Mouse (Mus musculus): Measurements from ENCODE around the gene Uvrag. TPM values are rescaled to one million over a fixed set of nuclear protein-coding genes. Genes with fewer than 3 reads are reported as not detected.
A peak's percentile ranks its signal among the peaks of the same experiment; 100 is the strongest.

The Uvrag gene
- polyA plus RNA-seq, 1 experiment from 2014 or later = 14.8 TPM

DNA sequence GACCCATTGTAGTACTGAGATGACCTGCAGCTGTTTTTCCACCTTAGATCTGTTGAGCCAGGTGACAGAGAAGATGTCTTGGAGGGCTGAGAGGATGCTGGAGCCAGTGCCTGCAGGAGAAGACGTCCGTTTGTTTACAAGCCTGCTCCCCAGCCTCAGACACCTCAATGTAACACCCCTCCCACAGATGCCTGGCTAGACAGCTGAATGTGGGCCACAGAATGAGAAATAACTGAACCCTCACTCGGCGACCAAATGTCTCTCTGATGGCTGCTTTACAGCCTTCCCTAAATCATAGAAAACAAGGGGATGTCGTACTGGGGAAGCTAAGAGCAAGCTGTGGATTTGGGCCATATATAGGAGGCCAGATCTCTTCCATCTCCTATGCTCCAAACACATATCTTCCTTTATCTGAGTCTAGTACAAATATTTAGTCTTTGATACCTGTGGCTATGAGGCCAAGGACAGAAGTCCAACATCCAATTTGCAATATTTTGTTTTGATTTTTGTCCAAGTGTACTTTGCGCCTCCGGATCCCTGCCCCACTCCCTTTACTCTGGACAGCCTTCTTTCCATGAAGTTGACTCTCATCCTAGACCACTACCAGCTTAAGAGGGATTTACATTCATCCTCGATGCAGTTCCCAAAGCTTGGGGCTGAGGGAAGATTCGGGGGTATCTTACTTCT, 28.9 kb upstream of the Uvrag start:
- Histone ChIP-seq H3K4me3 (replicated peaks; ENCODE audit: low read length) (no peak overlapping the region), H3K27ac (ENCODE audit: low read length) (no peak overlapping the region), H3K36me3 (ENCODE audit: control insufficient read depth, insufficient read depth, low read length) (no peaks in the 10 kb centered on the region), H3K9me3 (replicated peaks; ENCODE audit: control insufficient read depth, low read length) (no peaks in the 10 kb centered on the region), H3K4me1 (ENCODE audit: control insufficient read depth, insufficient read depth, low read length) (peaks cover 13% of the 10 kb centered on the region; the same call in 1 of the 2 replicates), H3K9ac (ENCODE audit: low read length) (no peak overlapping the region), H3K4me2 (ENCODE audit: low read depth, low read length) (no peak overlapping the region), H3K27me3 (ENCODE audit: control insufficient read depth, insufficient read depth, low read length) (no peaks in the 10 kb centered on the region)
- ATAC-seq (ENCODE audit: insufficient read depth, low FRiP score) = no peak
- WGBS = 74% methylated on average over 9 of the region's 9 CpGs

DNA sequence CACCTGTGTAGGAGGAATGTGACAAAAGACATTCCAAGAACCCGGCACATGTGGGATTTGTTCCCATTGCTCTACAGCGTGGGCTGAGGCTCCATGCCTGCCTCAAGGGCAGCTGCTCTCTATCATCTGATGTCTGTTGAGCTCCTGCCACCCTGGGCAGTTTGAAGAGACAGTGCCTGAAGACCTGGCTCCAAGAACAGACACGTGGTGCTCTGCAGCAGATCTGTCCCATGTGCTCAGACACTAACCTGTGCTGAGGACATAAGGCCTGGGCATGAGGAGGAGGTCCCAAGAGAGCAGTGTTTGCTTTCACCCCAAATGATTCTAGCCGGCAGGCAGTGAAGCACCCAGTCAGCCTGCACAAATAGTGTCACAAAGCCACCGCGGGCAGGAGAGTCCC, 27.8 kb upstream of the Uvrag start:
- H3K36me3 ChIP-seq (ENCODE audit: control insufficient read depth, insufficient read depth, low read length) = no peaks in the 10 kb centered on the region
- no peaks in the 10 kb centered on the region for H3K27me3 ChIP-seq (ENCODE audit: control insufficient read depth, insufficient read depth, low read length)
- H3K9ac ChIP-seq (ENCODE audit: low read length) = no peak overlapping the region
- H3K27ac ChIP-seq (ENCODE audit: low read length) = peak overlapping the region; percentile 68; the same call in 1 of the 2 replicates
- 71% methylated on average over 6 of the region's 6 CpGs for WGBS
- no peak for ATAC-seq (ENCODE audit: insufficient read depth, low FRiP score)
- H3K9me3 ChIP-seq (replicated peaks; ENCODE audit: control insufficient read depth, low read length) = no peaks in the 10 kb centered on the region
- no peak overlapping the region for H3K4me2 ChIP-seq (ENCODE audit: low read depth, low read length)
- peaks cover 19% of the 10 kb centered on the region for H3K4me1 ChIP-seq (ENCODE audit: control insufficient read depth, insufficient read depth, low read length)
- H3K4me3 ChIP-seq (replicated peaks; ENCODE audit: low read length) = no peak overlapping the region

DNA sequence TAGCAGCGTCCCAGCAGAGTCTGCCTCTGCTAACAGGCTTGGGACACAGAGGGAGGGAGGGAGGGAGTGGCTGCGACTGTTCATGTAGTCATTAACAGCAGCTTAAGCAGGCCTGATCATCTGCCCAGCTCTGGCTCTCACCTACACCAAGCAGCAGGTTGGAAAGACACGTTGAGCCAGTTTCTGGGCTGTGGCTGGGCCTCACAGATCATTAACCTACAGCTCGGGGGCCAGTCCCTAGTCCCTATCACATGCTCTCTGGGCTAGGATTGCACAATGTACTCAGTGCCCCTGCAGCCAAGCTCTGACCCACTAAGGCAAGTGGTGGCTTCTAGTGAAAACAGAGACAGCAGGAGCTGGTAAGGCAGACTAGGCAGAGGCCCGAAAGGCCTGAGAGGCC, 27.0 kb upstream of the Uvrag start:
- Histone ChIP-seq H3K27ac (ENCODE audit: low read length) (peak overlapping the region; percentile 68), H3K4me3 (replicated peaks; ENCODE audit: low read length) (no peak overlapping the region), H3K4me1 (ENCODE audit: control insufficient read depth, insufficient read depth, low read length) (peaks cover 20% of the 10 kb centered on the region), H3K9me3 (replicated peaks; ENCODE audit: control insufficient read depth, low read length) (no peaks in the 10 kb centered on the region), H3K27me3 (ENCODE audit: control insufficient read depth, insufficient read depth, low read length) (no peaks in the 10 kb centered on the region), H3K36me3 (ENCODE audit: control insufficient read depth, insufficient read depth, low read length) (no peaks in the 10 kb centered on the region), H3K4me2 (ENCODE audit: low read depth, low read length) (no peak overlapping the region), H3K9ac (ENCODE audit: low read length) (no peak overlapping the region)
- 35% methylated on average over 5 of the region's 5 CpGs for WGBS
- ATAC-seq (ENCODE audit: insufficient read depth, low FRiP score) = peak; percentile 90

DNA sequence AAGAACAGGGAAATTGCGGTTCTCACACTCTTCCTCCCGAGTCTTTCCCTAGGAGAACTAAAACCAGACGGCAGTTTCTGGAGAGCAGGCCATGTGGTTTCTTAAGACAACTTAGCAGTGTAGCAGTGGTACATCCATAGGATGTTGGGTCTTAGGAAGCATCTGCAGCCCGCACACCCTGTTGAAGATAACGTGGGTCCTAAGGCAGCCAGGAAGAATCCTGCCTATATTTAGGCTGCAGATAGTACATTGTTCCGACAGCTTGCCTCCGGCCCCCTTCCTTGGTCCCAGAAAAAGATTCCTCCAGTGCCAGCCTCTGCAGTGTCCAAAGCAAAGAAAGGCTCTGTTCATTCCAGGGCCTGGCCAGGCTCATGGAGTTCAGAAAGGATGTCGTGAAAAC, 25.2 kb upstream of the Uvrag start:
- WGBS = 78% methylated on average over 8 of the region's 8 CpGs
- Histone ChIP-seq H3K27ac (ENCODE audit: low read length) (no peak overlapping the region; the same call in 1 of the 2 replicates), H3K4me3 (replicated peaks; ENCODE audit: low read length) (no peak overlapping the region), H3K9ac (ENCODE audit: low read length) (no peak overlapping the region), H3K4me2 (ENCODE audit: low read depth, low read length) (no peak overlapping the region), H3K36me3 (ENCODE audit: control insufficient read depth, insufficient read depth, low read length) (no peaks in the 10 kb centered on the region), H3K4me1 (ENCODE audit: control insufficient read depth, insufficient read depth, low read length) (peaks cover 29% of the 10 kb centered on the region), H3K9me3 (replicated peaks; ENCODE audit: control insufficient read depth, low read length) (no peaks in the 10 kb centered on the region), H3K27me3 (ENCODE audit: control insufficient read depth, insufficient read depth, low read length) (no peaks in the 10 kb centered on the region)
- no peak for ATAC-seq (ENCODE audit: insufficient read depth, low FRiP score)

DNA sequence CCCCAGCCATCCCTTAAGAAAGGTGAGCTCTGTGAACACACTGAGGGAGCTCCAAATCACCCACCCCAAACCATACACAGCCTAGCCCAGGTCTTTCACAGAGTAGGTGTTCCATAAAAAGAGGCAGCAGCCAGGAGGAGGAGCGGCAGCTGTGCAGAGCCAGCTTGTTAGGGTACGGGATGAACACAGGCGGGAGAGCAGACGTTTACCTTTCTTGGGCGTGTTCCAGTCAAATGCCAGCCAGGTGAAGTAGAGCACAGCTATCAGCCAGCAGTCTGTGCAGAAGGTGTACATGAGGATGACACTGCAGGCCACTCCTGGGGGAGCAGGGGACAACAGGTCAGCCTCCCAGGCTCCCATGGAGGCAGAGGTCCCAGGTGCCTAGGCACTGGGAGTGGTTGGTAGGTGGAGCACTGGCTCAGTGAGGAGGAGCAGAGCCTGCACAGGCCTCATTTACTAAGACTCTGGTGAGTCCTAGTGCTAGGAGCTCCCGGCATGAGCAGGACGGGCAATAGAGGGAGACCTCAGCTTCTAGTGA, 24.0 kb upstream of the Uvrag start:
- no peaks in the 10 kb centered on the region for H3K36me3 ChIP-seq (ENCODE audit: control insufficient read depth, insufficient read depth, low read length)
- H3K9ac ChIP-seq (ENCODE audit: low read length) = peak overlapping the region; percentile 18; the same call in 1 of the 2 replicates
- no peak overlapping the region for H3K4me3 ChIP-seq (replicated peaks; ENCODE audit: low read length)
- H3K9me3 ChIP-seq (replicated peaks; ENCODE audit: control insufficient read depth, low read length) = no peaks in the 10 kb centered on the region
- WGBS = 51% methylated on average over 7 of the region's 7 CpGs
- ATAC-seq (ENCODE audit: insufficient read depth, low FRiP score) = 0 out of 2 replicates have a peak, but pooled peaks have one; percentile 32
- no peak overlapping the region for H3K4me2 ChIP-seq (ENCODE audit: low read depth, low read length)
- H3K4me1 ChIP-seq (ENCODE audit: control insufficient read depth, insufficient read depth, low read length) = peaks cover 31% of the 10 kb centered on the region
- peak overlapping the region; percentile 88 for H3K27ac ChIP-seq (ENCODE audit: low read length)
- no peaks in the 10 kb centered on the region for H3K27me3 ChIP-seq (ENCODE audit: control insufficient read depth, insufficient read depth, low read length)

DNA sequence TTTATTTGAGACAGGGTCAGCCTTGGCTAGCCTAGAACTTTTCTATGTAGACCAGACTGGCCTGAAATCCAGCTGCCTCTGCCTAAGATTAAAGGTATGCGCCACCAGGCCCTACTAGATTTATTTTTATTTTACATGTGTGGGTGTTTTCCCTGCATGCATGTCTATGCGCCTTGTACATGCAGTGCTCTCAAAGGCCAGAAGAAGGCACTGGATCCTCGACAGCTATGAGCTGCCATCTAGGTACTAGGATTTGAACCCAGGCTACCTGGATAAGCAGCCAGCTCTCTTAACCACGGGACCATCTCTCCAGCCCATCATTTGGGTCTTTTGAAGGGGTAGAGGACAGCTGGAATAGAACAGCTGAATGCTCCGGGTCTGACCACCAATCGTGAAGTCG, 21.5 kb upstream of the Uvrag start:
- H3K9me3 ChIP-seq (replicated peaks; ENCODE audit: control insufficient read depth, low read length) = no peaks in the 10 kb centered on the region
- no peak overlapping the region for H3K9ac ChIP-seq (ENCODE audit: low read length)
- H3K36me3 ChIP-seq (ENCODE audit: control insufficient read depth, insufficient read depth, low read length) = no peaks in the 10 kb centered on the region
- 90% methylated on average over 7 of the region's 7 CpGs for WGBS
- H3K27ac ChIP-seq (ENCODE audit: low read length) = no peak overlapping the region
- ATAC-seq (ENCODE audit: insufficient read depth, low FRiP score) = no peak
- no peaks in the 10 kb centered on the region for H3K27me3 ChIP-seq (ENCODE audit: control insufficient read depth, insufficient read depth, low read length)
- H3K4me1 ChIP-seq (ENCODE audit: control insufficient read depth, insufficient read depth, low read length) = peaks cover 30% of the 10 kb centered on the region
- no peak overlapping the region for H3K4me2 ChIP-seq (ENCODE audit: low read depth, low read length)
- no peak overlapping the region for H3K4me3 ChIP-seq (replicated peaks; ENCODE audit: low read length)

DNA sequence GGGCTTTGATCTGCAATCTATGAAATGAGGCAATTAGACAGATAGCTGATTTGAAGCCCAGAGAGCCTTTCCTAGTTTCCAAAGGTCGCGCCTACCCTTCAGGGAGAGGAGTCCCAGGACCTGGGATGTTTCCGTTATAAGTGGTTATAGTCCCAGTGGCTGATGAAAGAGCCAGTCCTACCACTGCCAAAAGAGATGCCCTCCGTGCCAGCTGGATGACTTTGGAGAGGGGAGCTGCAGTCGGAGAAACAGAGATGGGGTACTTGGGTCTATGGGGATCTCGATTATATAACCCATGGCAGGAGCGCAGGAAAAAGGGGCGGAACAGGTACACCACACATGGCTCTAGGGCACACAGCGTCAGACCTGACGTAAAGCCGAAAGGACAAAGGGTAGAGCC, 21.0 kb upstream of the Uvrag start:
- Histone ChIP-seq H3K9me3 (replicated peaks; ENCODE audit: control insufficient read depth, low read length) (no peaks in the 10 kb centered on the region), H3K4me3 (replicated peaks; ENCODE audit: low read length) (no peak overlapping the region), H3K4me2 (ENCODE audit: low read depth, low read length) (no peak overlapping the region), H3K4me1 (ENCODE audit: control insufficient read depth, insufficient read depth, low read length) (peaks cover 30% of the 10 kb centered on the region), H3K27ac (ENCODE audit: low read length) (no peak overlapping the region), H3K36me3 (ENCODE audit: control insufficient read depth, insufficient read depth, low read length) (no peaks in the 10 kb centered on the region), H3K27me3 (ENCODE audit: control insufficient read depth, insufficient read depth, low read length) (no peaks in the 10 kb centered on the region), H3K9ac (ENCODE audit: low read length) (no peak overlapping the region)
- ATAC-seq (ENCODE audit: insufficient read depth, low FRiP score) = no peak
- WGBS = 84% methylated on average over 11 of the region's 11 CpGs

DNA sequence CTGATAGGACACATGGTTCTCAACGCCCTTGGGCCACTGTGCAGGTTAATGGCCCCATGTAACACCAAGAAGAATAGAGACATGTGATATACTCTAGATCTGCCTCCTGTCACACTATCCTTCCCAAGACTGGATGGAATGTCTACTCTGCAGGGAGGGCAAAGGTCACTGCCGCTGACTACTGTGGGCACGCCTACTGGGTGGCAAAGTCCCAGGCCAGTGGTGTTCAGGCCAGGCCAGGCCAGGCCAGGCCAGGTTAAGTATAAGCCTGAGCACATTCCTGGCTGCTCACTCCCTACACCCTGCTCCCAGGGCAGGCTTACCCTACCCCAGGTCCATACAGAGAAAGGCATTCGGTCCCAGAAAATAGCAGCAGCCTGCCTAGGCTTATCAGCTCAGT, 20.6 kb upstream of the Uvrag start:
- Histone ChIP-seq H3K4me3 (replicated peaks; ENCODE audit: low read length) (no peak overlapping the region), H3K9ac (ENCODE audit: low read length) (no peak overlapping the region), H3K27me3 (ENCODE audit: control insufficient read depth, insufficient read depth, low read length) (no peaks in the 10 kb centered on the region), H3K36me3 (ENCODE audit: control insufficient read depth, insufficient read depth, low read length) (no peaks in the 10 kb centered on the region), H3K4me2 (ENCODE audit: low read depth, low read length) (no peak overlapping the region), H3K27ac (ENCODE audit: low read length) (no peak overlapping the region), H3K4me1 (ENCODE audit: control insufficient read depth, insufficient read depth, low read length) (peaks cover 30% of the 10 kb centered on the region), H3K9me3 (replicated peaks; ENCODE audit: control insufficient read depth, low read length) (no peaks in the 10 kb centered on the region)
- ATAC-seq (ENCODE audit: insufficient read depth, low FRiP score) = peak; percentile 55
- WGBS = 31% methylated on average over 4 of the region's 4 CpGs

DNA sequence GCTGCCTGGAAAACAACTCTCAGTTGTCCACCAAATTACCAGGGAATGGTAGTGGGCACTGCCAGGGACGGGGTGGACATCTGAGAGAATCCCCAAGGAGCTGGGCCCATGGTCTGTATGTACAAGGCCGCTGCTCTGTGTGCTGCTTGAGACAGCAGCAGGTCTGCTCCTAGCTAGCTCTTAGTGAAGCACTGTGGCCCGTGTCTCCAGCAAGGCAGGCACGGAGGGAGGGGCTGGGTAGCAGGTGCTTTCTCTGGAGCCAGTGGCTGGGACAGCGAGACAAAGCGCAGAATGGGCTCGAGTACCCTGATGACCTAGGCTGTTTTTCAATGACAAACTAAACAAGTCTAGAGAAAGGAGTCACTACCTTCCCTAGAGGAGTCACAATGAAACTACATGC, 20.1 kb upstream of the Uvrag start:
- 80% methylated on average over 7 of the region's 7 CpGs for WGBS
- no peaks in the 10 kb centered on the region for H3K9me3 ChIP-seq (replicated peaks; ENCODE audit: control insufficient read depth, low read length)
- H3K36me3 ChIP-seq (ENCODE audit: control insufficient read depth, insufficient read depth, low read length) = no peaks in the 10 kb centered on the region
- no peak for ATAC-seq (ENCODE audit: insufficient read depth, low FRiP score)
- no peak overlapping the region for H3K4me3 ChIP-seq (replicated peaks; ENCODE audit: low read length)
- no peak overlapping the region for H3K9ac ChIP-seq (ENCODE audit: low read length)
- no peak overlapping the region for H3K4me2 ChIP-seq (ENCODE audit: low read depth, low read length)
- no peak overlapping the region for H3K27ac ChIP-seq (ENCODE audit: low read length)
- peaks cover 34% of the 10 kb centered on the region for H3K4me1 ChIP-seq (ENCODE audit: control insufficient read depth, insufficient read depth, low read length)
- H3K27me3 ChIP-seq (ENCODE audit: control insufficient read depth, insufficient read depth, low read length) = no peaks in the 10 kb centered on the region
